Mouse (Mus musculus) stomach, postnatal 0 days (tissue): ENCODE measurements around the gene Gpr18.

Source experiments
- CTCF ChIP-seq: IDR thresholded peaks from 2 replicates; pipeline ENCODE4 v1.5.1; 2016; ENCODE audit warnings: antibody characterized with exemption, low read depth, mild to moderate bottlenecking, moderate library complexity
- EP300 ChIP-seq: optimal IDR thresholded peaks from 2 replicates; pipeline ENCODE3; 2016; ENCODE audit warnings: antibody characterized with exemption

DNA sequence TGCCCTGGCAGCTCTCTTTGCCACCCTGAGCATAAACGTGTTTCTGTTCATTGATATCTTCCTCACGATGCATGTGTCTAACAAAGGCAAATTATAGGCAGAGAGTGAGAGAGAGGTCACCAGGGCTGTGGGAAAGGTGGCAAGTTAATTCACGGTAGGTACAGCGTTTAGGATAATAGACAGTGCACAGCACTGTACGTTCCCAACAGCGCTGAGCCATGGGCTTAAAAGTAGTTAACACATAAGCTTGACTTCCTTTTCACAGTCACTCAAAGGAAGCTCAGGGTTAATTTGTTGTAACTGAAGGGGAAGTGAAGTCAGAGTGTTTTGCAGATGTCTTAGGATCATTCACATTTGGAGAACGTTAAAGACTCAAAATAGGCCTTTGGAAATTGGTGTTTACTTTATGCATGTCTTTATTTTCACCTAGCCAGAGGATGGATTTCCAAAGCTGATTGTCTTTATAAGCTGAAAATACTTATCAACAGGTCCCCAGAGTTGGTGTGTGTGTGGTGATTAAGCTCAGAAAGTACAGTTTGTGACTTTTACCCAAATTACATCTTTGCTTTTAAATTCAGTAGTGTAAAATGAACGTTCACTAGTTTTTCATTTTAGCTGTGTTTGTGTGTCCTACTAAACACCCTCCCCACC lies 9.1 kb downstream of the Gpr18 start:
- TF ChIP-seq CTCF (no peak), EP300 (no peak)
